Mouse (Mus musculus) forebrain, embryonic 11.5 days (tissue): Measurements from ENCODE around the gene Il34. TPM values are rescaled to one million over a fixed set of nuclear protein-coding genes. Genes with fewer than 3 reads are reported as not detected.

Experiments
- ATAC-seq: fragments of 200-750 bp; cut with Nextera tagmentation; replicated peaks from 2 replicates; pipeline ENCODE4 v1.8.0; 2017; ENCODE audit warnings: moderate TSS enrichment; ENCODE audit not compliant: low FRiP score
- DNase-seq: peaks from one replicate; pipeline ENCODE4 v3.0.0-alpha.2; 2017; ENCODE audit warnings: low spot score
- H3K27ac ChIP-seq: fragments of 300-500 bp; sonication (generic); 2 replicates; pipeline ENCODE4 v1.5.1; 2014; ENCODE audit warnings: low read depth, low read length
- H3K27me3 ChIP-seq: fragments of 300-500 bp; sonication (generic); 2 replicates; pipeline ENCODE4 v1.6.1; 2014; ENCODE audit warnings: mild to moderate bottlenecking, low read length, mixed read lengths; ENCODE audit not compliant: control insufficient read depth, insufficient read depth
- H3K36me3 ChIP-seq: fragments of 300-500 bp; sonication (generic); 2 replicates; pipeline ENCODE4 v1.6.1; 2014; ENCODE audit warnings: mild to moderate bottlenecking, low read length, moderate library complexity, mixed read lengths; ENCODE audit not compliant: control insufficient read depth, insufficient read depth
- H3K4me1 ChIP-seq: fragments of 300-500 bp; sonication (generic); replicated peaks from 2 replicates; pipeline ENCODE4 v1.6.1; 2014; ENCODE audit warnings: low read length, mixed read lengths; ENCODE audit not compliant: control insufficient read depth, insufficient read depth
- H3K4me2 ChIP-seq: fragments of 300-500 bp; sonication (generic); 2 replicates; pipeline ENCODE4 v1.6.1; 2014; ENCODE audit warnings: low read depth, mild to moderate bottlenecking, low read length, moderate library complexity, mixed read lengths; ENCODE audit not compliant: severe bottlenecking
- H3K4me3 ChIP-seq: fragments of 300-500 bp; sonication (generic); 2 replicates; pipeline ENCODE4 v1.5.1; 2014; ENCODE audit warnings: low read depth, low read length
- H3K9ac ChIP-seq: fragments of 300-500 bp; sonication (generic); 2 replicates; pipeline ENCODE4 v1.6.1; 2014; ENCODE audit warnings: low read length
- H3K9me3 ChIP-seq: fragments of 300-500 bp; sonication (generic); 2 replicates; pipeline ENCODE4 v1.6.1; 2016; ENCODE audit warnings: low read length, mixed read lengths; ENCODE audit not compliant: control insufficient read depth
- WGBS: fragments of 180-500 bp; shearing (Covaris S2); extraction: QIAGEN DNeasy Blood & Tissue Kit; methylation state at CpG from one replicate; pipeline ENCODE4 v1.1.7; 2014; 5-methylcytosine and 5-hydroxymethylcytosine counted together
- polyA plus RNA-seq: library from polyadenylated mRNA; unstranded; fragments of >200 nt; fragmentation: Nextera tagmentation; extraction: Ambion mirVana; gene quantifications from 2 replicates; pipeline ENCODE4 v1.2.1, GENCODE M21; 2014

The Il34 gene
- 0.25 and 0.29 TPM in 2 replicates for polyA plus RNA-seq

- no peak for ATAC-seq
- no peak within 1 kb of the TSS for H3K4me2 ChIP-seq
Measured at GRCm38 (mm10) chr8:110805669-110806068, at the start of gene Il34. Gene Il34, minus strand, starts transcription at chr8:110805924.

GRCm38 (mm10) chr8:110851186-110851585 lies 45.5 kb upstream of the Il34 start:
- Histone ChIP-seq H3K36me3 (peaks cover 14% of the 10 kb centered on the region; the same call in 1 of the 2 replicates), H3K4me3 (no peak overlapping the region)

More at GRCm38 (mm10) chr8:110805669-110806068, at the start of gene Il34:
- H3K4me3 ChIP-seq: no peak within 1 kb of the TSS
- no peak for DNase-seq
- no peaks in the 10 kb centered on the region for H3K27me3 ChIP-seq
- no peak within 1 kb of the TSS for H3K9ac ChIP-seq
- H3K9me3 ChIP-seq: no peaks in the 10 kb centered on the region
- no peaks in the 10 kb centered on the region for H3K4me1 ChIP-seq
- H3K27ac ChIP-seq: no peak within 1 kb of the TSS
- WGBS: 48% methylated on average over 12 of the region's 12 CpGs
- peaks cover 9% of the 10 kb centered on the region; the same call in 1 of the 2 replicates for H3K36me3 ChIP-seq

GRCm38 (mm10) chr8:110847645-110848495 lies 42.1 kb upstream of the Il34 start:
- Histone ChIP-seq H3K27me3 (no peaks in the 10 kb centered on the region), H3K36me3 (peaks cover 14% of the 10 kb centered on the region), H3K4me3 (peak overlapping the region; percentile 77), H3K4me2 (peak overlapping the region; percentile 78), H3K9ac (peak overlapping the region; percentile 83), H3K9me3 (no peaks in the 10 kb centered on the region), H3K27ac (no peak overlapping the region), H3K4me1 (peaks cover 9% of the 10 kb centered on the region; the same call in 1 of the 2 replicates)
- no peak for ATAC-seq
- DNase-seq: no peak
- 66% methylated on average over 14 of the region's 14 CpGs for WGBS

More at GRCm38 (mm10) chr8:110851186-110851585, 45.5 kb upstream of the Il34 start:
- H3K4me2 ChIP-seq: no peak overlapping the region
- H3K27ac ChIP-seq: no peak overlapping the region
- H3K27me3 ChIP-seq: no peaks in the 10 kb centered on the region
- H3K4me1 ChIP-seq: peaks cover 3% of the 10 kb centered on the region; the same call in 1 of the 2 replicates
- no peak overlapping the region for H3K9ac ChIP-seq
- no peaks in the 10 kb centered on the region for H3K9me3 ChIP-seq
- no peak for ATAC-seq
- WGBS: 92% methylated on average over 10 of the region's 10 CpGs
- no peak for DNase-seq

- Histone ChIP-seq H3K36me3 (peaks cover 15% of the 10 kb centered on the region), H3K27ac (peak overlapping the region; percentile 85; the same call in 1 of the 2 replicates), H3K27me3 (no peaks in the 10 kb centered on the region), H3K9ac (peak overlapping the region; percentile 83), H3K4me1 (peaks cover 9% of the 10 kb centered on the region; the same call in 1 of the 2 replicates), H3K9me3 (no peaks in the 10 kb centered on the region), H3K4me2 (peak overlapping the region; percentile 78), H3K4me3 (peak overlapping the region; percentile 77)
- ATAC-seq: peak; percentile 49; the same call in 1 of the 2 replicates
- DNase-seq: no peak
- WGBS: 2% methylated on average over 13 of the region's 13 CpGs
Measured at GRCm38 (mm10) chr8:110847171-110847549, 41.4 kb upstream of the Il34 start.

- peak within 1 kb of the TSS; percentile 85 for H3K27ac ChIP-seq
- under 1% methylated on average over 53 of the region's 53 CpGs for WGBS
- peak within 1 kb of the TSS; percentile 78 for H3K4me2 ChIP-seq
- H3K4me1 ChIP-seq: peaks cover 9% of the 10 kb centered on the region; the same call in 1 of the 2 replicates
- H3K9ac ChIP-seq: peak within 1 kb of the TSS; percentile 96
- no peaks in the 10 kb centered on the region for H3K27me3 ChIP-seq
- H3K36me3 ChIP-seq: peaks cover 16% of the 10 kb centered on the region
- ATAC-seq: peak; percentile 87
- peak; percentile 89 for DNase-seq
- H3K9me3 ChIP-seq: no peaks in the 10 kb centered on the region
- H3K4me3 ChIP-seq: peak within 1 kb of the TSS; percentile 77
Measured at GRCm38 (mm10) chr8:110846405-110847170, 40.9 kb upstream of the Il34 start, which contains the start of the genes Cog4 and Sf3b3. Gene Cog4, plus strand, starts transcription at chr8:110846600. Gene Sf3b3, minus strand, starts transcription at chr8:110846787.

GRCm38 (mm10) chr8:110845821-110846404 lies 40.2 kb upstream of the Il34 start:
- H3K27me3 ChIP-seq: no peaks in the 10 kb centered on the region
- no peak for ATAC-seq
- H3K4me3 ChIP-seq: peak overlapping the region; percentile 77
- 13% methylated on average over 17 of the region's 17 CpGs for WGBS
- no peak for DNase-seq
- peaks cover 13% of the 10 kb centered on the region for H3K36me3 ChIP-seq
- H3K27ac ChIP-seq: peak overlapping the region; percentile 85
- peak overlapping the region; percentile 78 for H3K4me2 ChIP-seq
- H3K9ac ChIP-seq: peak overlapping the region; percentile 96
- no peaks in the 10 kb centered on the region for H3K9me3 ChIP-seq
- H3K4me1 ChIP-seq: peaks cover 9% of the 10 kb centered on the region; the same call in 1 of the 2 replicates

GRCm38 (mm10) chr8:110844941-110845340 lies 39.2 kb upstream of the Il34 start:
- Histone ChIP-seq H3K27me3 (no peaks in the 10 kb centered on the region), H3K4me2 (peak overlapping the region; percentile 78; the same call in 1 of the 2 replicates), H3K36me3 (peaks cover 16% of the 10 kb centered on the region), H3K9me3 (no peaks in the 10 kb centered on the region), H3K9ac (no peak overlapping the region), H3K4me3 (peak overlapping the region; percentile 77; the same call in 1 of the 2 replicates), H3K4me1 (peaks cover 9% of the 10 kb centered on the region; the same call in 1 of the 2 replicates), H3K27ac (no peak overlapping the region)
- DNase-seq: no peak
- no peak for ATAC-seq
- WGBS: 85% methylated on average over 3 of the region's 3 CpGs

- DNase-seq (no peak), ATAC-seq (no peak)
- Histone ChIP-seq H3K4me3 (no peak overlapping the region), H3K9ac (no peak overlapping the region), H3K4me2 (no peak overlapping the region), H3K27ac (no peak overlapping the region), H3K36me3 (peaks cover 22% of the 10 kb centered on the region), H3K27me3 (no peaks in the 10 kb centered on the region), H3K9me3 (no peaks in the 10 kb centered on the region), H3K4me1 (peaks cover 9% of the 10 kb centered on the region; the same call in 1 of the 2 replicates)
- whole genome bisulfite sequencing: 86% methylated on average over 5 of the region's 5 CpGs
Measured at GRCm38 (mm10) chr8:110843207-110843606, 37.5 kb upstream of the Il34 start.
